Mouse (Mus musculus) layer of hippocampus, postnatal 36 days (tissue): ENCODE measurements around the gene Spty2d1. TPM values are rescaled to one million over a fixed set of nuclear protein-coding genes. Genes with fewer than 3 reads are reported as not detected.
"Not testable (repeated sequence)": the region's sequence is repeated elsewhere in the genome, so short reads cannot be mapped to it uniquely, and the experiment has no call there.

ENCODE experiments used
- DNase-seq, 2 experiments: peaks; one replicate each; pipeline ENCODE4 v3.0.0; 2022
- total RNA-seq, 2 experiments: library from RNA; stranded (reverse); gene quantifications; 2 replicates each; pipeline ENCODE4 v1.2.3; 2021

The Spty2d1 gene
- total RNA-seq, 2 experiments from 2014 or later = 16.3 to 16.5 TPM

- no peak for DNase-seq
Measured at GRCm38 (mm10) chr7:47020956-47021355, 12.7 kb upstream of the Spty2d1 start.

- peak; percentile 34 to 36 for DNase-seq
Measured at GRCm38 (mm10) chr7:47019641-47020040, 11.4 kb upstream of the Spty2d1 start.

- DNase-seq = no peak
Measured at GRCm38 (mm10) chr7:47017146-47017545, 8.9 kb upstream of the Spty2d1 start.

- DNase-seq = no peak
Measured at GRCm38 (mm10) chr7:47016602-47017001, 8.4 kb upstream of the Spty2d1 start.

- DNase-seq = peak; percentile 69 to 73
Measured at GRCm38 (mm10) chr7:47015390-47016065, 7.3 kb upstream of the Spty2d1 start.

GRCm38 (mm10) chr7:47014564-47015389 lies 6.6 kb upstream of the Spty2d1 start:
- DNase-seq = no peak

- no peak for DNase-seq
Measured at GRCm38 (mm10) chr7:47013131-47013767, 5.0 kb upstream of the Spty2d1 start.

GRCm38 (mm10) chr7:47007818-47008167 lies 418 bp downstream of the Spty2d1 start:
- no peak for DNase-seq

- no peak for DNase-seq
Measured at GRCm38 (mm10) chr7:47007109-47007780, 966 bp downstream of the Spty2d1 start.

- no peak for DNase-seq
Measured at GRCm38 (mm10) chr7:47003411-47004115, 4.6 kb downstream of the Spty2d1 start.

- DNase-seq = no peak
Measured at GRCm38 (mm10) chr7:47001900-47002275, 6.3 kb downstream of the Spty2d1 start.

- no peak for DNase-seq
Measured at GRCm38 (mm10) chr7:47001125-47001899, 6.9 kb downstream of the Spty2d1 start.

- peak; percentile 32 to 33 for DNase-seq
Measured at GRCm38 (mm10) chr7:47000644-47000983, 7.6 kb downstream of the Spty2d1 start.

- no peak for DNase-seq
Measured at GRCm38 (mm10) chr7:46999983-47000643, 8.1 kb downstream of the Spty2d1 start.

GRCm38 (mm10) chr7:46998942-46999341 lies 9.3 kb downstream of the Spty2d1 start:
- no peak for DNase-seq

- no peak for DNase-seq
Measured at GRCm38 (mm10) chr7:46997644-46998395, 10.4 kb downstream of the Spty2d1 start.

GRCm38 (mm10) chr7:46997008-46997407 lies 11.2 kb downstream of the Spty2d1 start:
- no peak for DNase-seq

- DNase-seq = no peak
Measured at GRCm38 (mm10) chr7:46995558-46995957, 12.7 kb downstream of the Spty2d1 start.

GRCm38 (mm10) chr7:46993079-46993478 lies 15.1 kb downstream of the Spty2d1 start:
- DNase-seq = no peak

GRCm38 (mm10) chr7:46989387-46989786 lies 18.8 kb downstream of the Spty2d1 start:
- DNase-seq = not testable (repeated sequence)
